Mouse (Mus musculus) kidney, embryonic 16.5 days (tissue): ENCODE measurements at regions not wholly inside any gene's neighbourhood (a gene's known extent, or its start where the extent isn't known, plus 50 kb on each side); places are given as distances from the start of the nearest gene placed in this dataset.

Experiments
- ATAC-seq: fragments of 200-750 bp; cut with Nextera tagmentation; 2 replicates; pipeline ENCODE4 v1.8.0; 2017; ENCODE audit warnings: moderate TSS enrichment; ENCODE audit not compliant: low FRiP score, low TSS enrichment
- H3K27ac ChIP-seq: fragments of 300-500 bp; sonication (generic); 2 replicates; pipeline ENCODE4 v1.5.1; 2014; ENCODE audit warnings: low read length
- H3K27me3 ChIP-seq: fragments of 300-500 bp; sonication (generic); 2 replicates; pipeline ENCODE4 v1.6.1; 2014; ENCODE audit warnings: low read length, control low read depth, mixed read lengths; ENCODE audit not compliant: insufficient read depth
- H3K36me3 ChIP-seq: fragments of 300-500 bp; sonication (generic); 2 replicates; pipeline ENCODE4 v1.6.1; 2014; ENCODE audit warnings: low read length, control low read depth, mixed read lengths; ENCODE audit not compliant: insufficient read depth
- H3K4me1 ChIP-seq: fragments of 300-500 bp; sonication (generic); 2 replicates; pipeline ENCODE4 v1.6.1; 2014; ENCODE audit warnings: low read length, control low read depth, mixed read lengths; ENCODE audit not compliant: insufficient read depth
- H3K4me2 ChIP-seq: fragments of 300-500 bp; sonication (generic); replicated peaks from 2 replicates; pipeline ENCODE4 v1.6.1; 2014; ENCODE audit warnings: low read depth, low read length
- H3K4me3 ChIP-seq: fragments of 300-500 bp; sonication (generic); 2 replicates; pipeline ENCODE4 v1.5.1; 2014; ENCODE audit warnings: mild to moderate bottlenecking, low read length
- H3K9ac ChIP-seq: fragments of 300-500 bp; sonication (generic); replicated peaks from 2 replicates; pipeline ENCODE4 v1.6.1; 2014; ENCODE audit warnings: low read length
- H3K9me3 ChIP-seq: fragments of 300-500 bp; sonication (generic); 2 replicates; pipeline ENCODE4 v1.6.1; 2016; ENCODE audit warnings: low read length, control low read depth
- WGBS: fragments of 180-500 bp; shearing (Covaris S2); extraction: QIAGEN DNeasy Blood & Tissue Kit; methylation state at CpG from one replicate; pipeline ENCODE4 v1.1.7; 2014; 5-methylcytosine and 5-hydroxymethylcytosine counted together

DNA sequence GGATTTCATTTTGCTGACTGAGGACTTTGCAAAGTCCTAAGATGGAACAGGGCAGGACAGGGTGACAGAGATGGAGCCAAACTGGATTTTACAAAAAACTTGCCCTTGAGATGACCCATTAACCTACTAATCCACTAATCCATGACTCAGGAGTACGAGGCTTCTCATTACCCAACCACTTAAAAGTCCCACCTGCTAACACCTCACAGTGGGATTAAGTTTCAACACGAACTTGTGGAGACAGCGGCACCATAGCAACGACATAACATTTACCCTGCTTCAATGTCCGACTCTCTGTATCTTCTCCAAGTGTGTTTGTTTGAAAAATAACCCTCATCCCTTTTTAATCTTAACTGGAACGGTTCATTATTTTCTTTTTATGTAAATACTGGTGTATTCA lies 91.5 kb upstream of the Fam241a start:
- H3K9me3 ChIP-seq, result no peaks in the 10 kb centered on the region
- no peak overlapping the region for H3K27ac ChIP-seq
- H3K9ac ChIP-seq, result no peak overlapping the region
- H3K4me1 ChIP-seq, result no peaks in the 10 kb centered on the region
- H3K4me2 ChIP-seq, result no peak overlapping the region
- no peaks in the 10 kb centered on the region for H3K27me3 ChIP-seq
- H3K4me3 ChIP-seq, result no peak overlapping the region
- no peak for ATAC-seq
- H3K36me3 ChIP-seq, result no peaks in the 10 kb centered on the region
- 43% methylated on average over 6 of the region's 6 CpGs for WGBS

DNA sequence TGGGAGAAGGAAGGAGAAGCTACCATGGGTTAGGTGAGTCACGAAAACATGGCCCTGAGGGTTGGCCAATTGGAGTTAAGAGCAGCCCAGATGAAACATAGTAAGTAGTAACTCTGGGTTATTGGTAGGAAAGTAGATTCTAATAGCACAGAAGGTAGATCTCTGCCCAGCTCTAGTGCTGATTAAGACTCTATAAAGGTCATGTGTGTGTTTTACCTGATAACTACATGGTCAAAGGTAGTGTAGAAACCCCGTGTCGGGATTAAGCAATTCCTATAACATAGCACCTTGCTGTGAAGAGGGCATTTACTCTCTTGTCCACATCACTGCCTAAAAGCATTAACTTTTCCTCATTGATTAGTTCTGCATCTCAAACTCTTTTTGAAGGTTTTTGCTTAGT lies 89.0 kb upstream of the Fam241a start:
- WGBS, result 91% methylated on average over 3 of the region's 3 CpGs
- Histone ChIP-seq H3K4me1 (no peaks in the 10 kb centered on the region), H3K36me3 (no peaks in the 10 kb centered on the region), H3K4me3 (no peak overlapping the region), H3K9me3 (no peaks in the 10 kb centered on the region), H3K27ac (no peak overlapping the region), H3K27me3 (no peaks in the 10 kb centered on the region), H3K9ac (no peak overlapping the region), H3K4me2 (no peak overlapping the region)
- ATAC-seq, result no peak

DNA sequence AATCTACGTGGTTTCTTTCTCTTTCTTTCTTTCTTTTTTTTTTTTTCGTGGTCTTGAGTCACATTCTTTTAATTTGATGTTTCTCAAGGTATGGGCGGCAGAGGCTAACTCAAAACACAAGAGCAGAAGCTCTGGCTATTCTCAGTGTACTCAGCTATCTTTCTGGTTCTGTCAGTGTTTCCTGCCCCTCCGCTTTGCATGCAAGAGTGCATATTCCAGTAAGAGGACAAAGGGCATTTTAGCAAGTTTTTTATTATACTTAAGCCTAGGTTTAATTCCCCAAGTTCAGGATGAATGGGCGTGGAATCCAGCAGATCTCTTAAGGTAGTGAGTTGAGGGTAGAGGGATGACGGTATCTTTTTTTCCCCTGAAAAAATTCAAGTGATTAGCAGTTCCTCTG lies 81.1 kb upstream of the Fam241a start:
- Histone ChIP-seq H3K4me2 (no peak overlapping the region), H3K27ac (no peak overlapping the region), H3K4me1 (no peaks in the 10 kb centered on the region), H3K4me3 (no peak overlapping the region), H3K27me3 (no peaks in the 10 kb centered on the region), H3K9me3 (no peaks in the 10 kb centered on the region), H3K9ac (no peak overlapping the region), H3K36me3 (no peaks in the 10 kb centered on the region)
- ATAC-seq, result no peak
- 65% methylated on average over 6 of the region's 6 CpGs for WGBS

DNA sequence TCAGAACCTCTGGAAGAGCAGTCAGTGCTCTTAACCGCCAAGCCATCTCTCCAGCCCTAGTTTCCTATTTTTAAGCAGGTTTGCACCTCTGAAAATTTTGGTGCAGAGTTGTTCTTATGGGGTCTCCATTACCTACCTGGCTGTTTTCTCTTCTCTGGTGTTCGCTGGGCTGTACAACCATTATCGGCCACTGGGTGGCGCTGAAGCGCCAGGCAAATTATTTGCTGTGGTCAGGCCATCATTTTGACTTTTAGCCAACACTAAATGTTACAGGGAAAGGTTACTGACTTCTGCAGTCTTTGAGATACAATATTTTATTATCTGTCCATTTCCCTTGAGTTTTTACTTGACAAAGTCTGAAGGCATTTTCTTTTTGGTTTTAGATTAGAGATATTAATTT lies 74.8 kb upstream of the Fam241a start:
- H3K9me3 ChIP-seq, result no peaks in the 10 kb centered on the region
- H3K36me3 ChIP-seq, result no peaks in the 10 kb centered on the region
- WGBS, result 4% methylated on average over 5 of the region's 5 CpGs
- H3K4me3 ChIP-seq, result no peak overlapping the region
- no peak overlapping the region for H3K27ac ChIP-seq
- H3K4me2 ChIP-seq, result no peak overlapping the region
- H3K4me1 ChIP-seq, result no peaks in the 10 kb centered on the region
- H3K9ac ChIP-seq, result no peak overlapping the region
- no peak for ATAC-seq
- no peaks in the 10 kb centered on the region for H3K27me3 ChIP-seq

DNA sequence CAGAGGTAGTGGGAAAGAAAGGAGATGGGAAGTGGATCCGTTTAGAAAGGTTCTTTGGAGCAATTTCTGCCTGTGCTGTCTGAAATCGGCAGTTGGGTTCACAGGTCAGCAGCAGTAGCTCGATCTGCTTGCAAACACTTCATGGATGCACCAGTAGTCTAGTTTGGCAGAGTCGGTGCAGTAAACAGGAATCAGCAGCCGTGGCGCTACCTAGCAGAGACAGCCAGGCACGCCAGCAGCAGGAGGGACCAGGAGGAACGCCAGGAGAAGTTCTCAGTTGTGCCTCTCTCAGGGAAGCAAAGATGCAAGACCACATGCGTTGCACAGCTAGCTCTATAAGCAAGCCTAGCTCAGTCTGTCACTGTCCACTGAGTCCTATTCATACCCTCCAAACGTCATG lies 71.0 kb upstream of the Fam241a start:
- no peak for ATAC-seq
- Histone ChIP-seq H3K36me3 (no peaks in the 10 kb centered on the region), H3K4me1 (no peaks in the 10 kb centered on the region), H3K27me3 (no peaks in the 10 kb centered on the region), H3K27ac (no peak overlapping the region), H3K9ac (no peak overlapping the region), H3K4me2 (no peak overlapping the region), H3K9me3 (no peaks in the 10 kb centered on the region), H3K4me3 (no peak overlapping the region)
- 78% methylated on average over 10 of the region's 10 CpGs for WGBS

DNA sequence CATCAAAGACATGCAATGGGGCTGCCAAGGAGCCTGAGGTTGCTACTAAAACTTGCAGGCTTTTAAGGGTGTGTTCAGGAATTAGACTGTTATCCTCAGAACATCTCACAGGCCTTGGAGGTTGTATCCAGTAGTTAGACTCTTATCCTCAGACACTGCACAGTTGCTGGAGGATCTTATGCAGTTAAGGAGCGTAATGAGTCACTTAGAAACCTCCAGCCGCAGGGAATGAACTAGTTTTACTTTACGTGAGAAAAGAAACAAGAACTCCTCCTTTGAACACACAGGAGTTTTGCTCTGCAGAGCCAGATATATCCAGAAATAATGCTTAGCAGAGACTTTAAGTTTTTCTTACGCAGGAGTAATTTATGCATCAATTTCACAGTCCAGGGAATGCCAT lies 70.1 kb upstream of the Fam241a start:
- WGBS, result 76% methylated on average over 4 of the region's 4 CpGs
- Histone ChIP-seq H3K4me1 (no peaks in the 10 kb centered on the region), H3K27ac (no peak overlapping the region), H3K9ac (no peak overlapping the region), H3K36me3 (no peaks in the 10 kb centered on the region), H3K9me3 (no peaks in the 10 kb centered on the region), H3K27me3 (no peaks in the 10 kb centered on the region), H3K4me2 (no peak overlapping the region), H3K4me3 (no peak overlapping the region)
- ATAC-seq, result no peak

DNA sequence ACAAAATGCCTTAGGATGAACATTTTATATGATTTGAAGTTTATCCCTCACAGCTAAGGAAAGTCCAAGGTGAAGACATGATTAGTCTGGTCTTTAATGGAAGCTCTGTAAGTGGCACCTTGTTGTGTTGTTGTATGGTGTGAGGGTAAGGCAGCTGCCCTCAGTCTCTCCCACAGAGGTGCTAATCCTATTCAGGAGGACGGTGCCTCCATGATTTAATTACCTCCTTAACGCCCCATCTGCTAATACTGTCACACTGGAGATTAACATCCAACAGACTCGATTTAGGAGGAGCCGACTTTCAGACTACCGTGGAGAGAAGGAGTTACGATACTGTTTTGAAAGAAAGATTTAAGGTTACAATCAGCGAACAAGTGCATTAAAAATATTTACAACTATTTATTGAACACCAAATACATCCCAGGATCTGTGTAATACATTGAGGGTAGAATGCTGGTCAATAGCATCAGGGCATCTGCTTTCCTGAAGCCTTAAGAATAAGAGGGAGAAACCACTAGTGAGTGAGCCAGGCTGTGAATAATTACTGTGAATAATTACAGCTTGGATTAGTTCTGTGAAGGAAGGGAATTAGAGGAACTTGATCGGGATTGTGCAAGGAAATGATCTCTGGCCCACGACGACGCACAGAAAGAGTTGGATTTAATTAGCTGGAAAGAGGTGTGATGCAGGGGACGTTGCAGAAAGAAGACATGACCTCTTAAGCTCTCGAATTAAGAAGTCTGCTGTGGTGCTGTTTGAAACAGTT lies 63.0 kb upstream of the Fam241a start:
- H3K27me3 ChIP-seq, result no peaks in the 10 kb centered on the region
- 21% methylated on average over 13 of the region's 13 CpGs for WGBS
- ATAC-seq, result no peak
- H3K9me3 ChIP-seq, result no peaks in the 10 kb centered on the region
- no peak overlapping the region for H3K4me2 ChIP-seq
- H3K4me1 ChIP-seq, result no peaks in the 10 kb centered on the region
- no peak overlapping the region for H3K27ac ChIP-seq
- no peaks in the 10 kb centered on the region for H3K36me3 ChIP-seq
- H3K4me3 ChIP-seq, result no peak overlapping the region
- no peak overlapping the region for H3K9ac ChIP-seq

DNA sequence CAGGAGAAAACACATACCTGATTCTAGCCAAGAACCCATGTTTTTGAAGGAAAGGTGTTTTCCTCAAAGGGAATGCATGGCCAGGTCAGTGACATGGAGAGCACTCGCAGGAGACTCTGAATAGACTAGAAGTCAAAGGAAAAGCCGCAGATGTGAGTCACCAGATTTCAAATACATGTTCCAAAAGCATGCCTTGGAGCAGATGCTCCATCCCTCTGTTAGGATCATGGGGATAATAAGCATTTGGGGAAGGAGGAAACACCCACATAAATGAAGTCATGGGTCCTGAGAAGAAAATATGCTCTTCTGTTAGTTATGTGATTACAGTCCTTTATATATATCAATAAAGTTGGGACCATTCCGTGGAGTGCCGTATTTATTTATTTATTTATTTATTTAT lies 58.7 kb upstream of the Fam241a start:
- 96% methylated on average over 4 of the region's 4 CpGs for WGBS
- Histone ChIP-seq H3K4me3 (no peak overlapping the region), H3K4me1 (no peaks in the 10 kb centered on the region), H3K9ac (no peak overlapping the region), H3K27me3 (no peaks in the 10 kb centered on the region; the same call in 1 of the 2 replicates), H3K27ac (no peak overlapping the region), H3K4me2 (no peak overlapping the region), H3K36me3 (no peaks in the 10 kb centered on the region), H3K9me3 (no peaks in the 10 kb centered on the region)
- no peak for ATAC-seq

DNA sequence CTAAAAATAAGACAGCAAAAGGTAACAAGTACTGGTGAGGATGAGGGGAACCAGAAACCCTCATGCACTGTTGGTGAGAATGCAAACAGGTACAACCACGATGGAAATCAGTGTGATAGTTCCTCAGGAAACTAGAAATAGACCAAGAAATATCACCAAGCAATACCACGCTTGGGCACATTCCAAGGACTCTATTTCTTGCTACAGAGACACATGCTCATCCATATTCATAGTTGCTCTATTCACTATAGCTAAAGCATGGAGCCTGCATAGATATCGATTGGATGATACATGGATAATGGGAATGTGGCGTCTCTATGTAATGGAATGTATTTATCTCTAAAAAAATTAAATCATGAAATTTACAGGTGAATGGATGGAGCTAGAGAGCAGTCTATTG lies 57.5 kb upstream of the Fam241a start:
- WGBS, result 85% methylated on average over 4 of the region's 4 CpGs
- ATAC-seq, result no peak
- Histone ChIP-seq H3K4me1 (no peaks in the 10 kb centered on the region), H3K27ac (no peak overlapping the region), H3K4me2 (no peak overlapping the region), H3K4me3 (no peak overlapping the region), H3K36me3 (no peaks in the 10 kb centered on the region), H3K9me3 (no peaks in the 10 kb centered on the region), H3K27me3 (no peaks in the 10 kb centered on the region; the same call in 1 of the 2 replicates), H3K9ac (no peak overlapping the region)

DNA sequence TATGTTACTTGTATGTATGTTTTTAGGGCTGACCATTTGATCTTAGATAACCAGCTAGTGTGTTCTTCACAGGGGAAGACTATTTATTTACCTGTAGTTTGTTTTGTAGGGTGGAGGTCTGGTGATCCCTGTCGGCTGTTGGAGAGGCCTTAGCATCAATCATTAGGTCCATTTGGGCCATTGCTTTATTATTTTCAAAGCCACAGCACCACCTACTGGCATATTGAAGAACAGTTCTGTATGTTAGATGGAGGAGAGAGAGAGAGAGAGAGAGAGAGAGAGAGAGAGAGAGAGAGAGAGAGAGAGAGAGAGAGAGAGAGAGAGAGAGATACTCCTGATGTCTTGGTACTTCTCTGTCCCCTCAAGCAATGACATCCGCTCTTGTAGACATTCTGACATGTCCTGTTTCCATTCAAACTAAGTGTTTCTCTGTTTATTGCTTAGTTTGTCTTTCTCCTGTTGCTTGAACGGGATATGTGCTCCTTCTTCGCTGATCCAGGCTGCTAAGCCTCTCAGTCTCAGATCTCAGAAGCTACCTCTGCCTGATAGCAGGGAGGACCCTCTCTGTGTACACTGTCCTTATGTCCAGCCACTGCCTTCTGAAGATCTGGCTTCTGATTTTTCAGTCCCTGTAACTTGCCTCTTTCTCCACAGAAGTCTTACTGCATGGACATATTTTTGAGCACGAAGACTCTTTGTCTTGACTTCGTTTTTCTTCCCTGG lies 52.9 kb upstream of the Fam241a start:
- no peak overlapping the region for H3K4me3 ChIP-seq

More for the DNA sequence above, 52.9 kb upstream of the Fam241a start:
- H3K4me2 ChIP-seq, result no peak overlapping the region
- 46% methylated on average over 6 of the region's 6 CpGs for WGBS
- no peaks in the 10 kb centered on the region for H3K4me1 ChIP-seq
- H3K9ac ChIP-seq, result no peak overlapping the region
- H3K27ac ChIP-seq, result no peak overlapping the region
- H3K36me3 ChIP-seq, result no peaks in the 10 kb centered on the region
- H3K9me3 ChIP-seq, result no peaks in the 10 kb centered on the region
- ATAC-seq, result no peak
- no peaks in the 10 kb centered on the region; the same call in none of the 2 replicates for H3K27me3 ChIP-seq
